Mouse (Mus musculus): ENCODE results near the gene Fam151b.

GRCm38 (mm10) chr13:92483348-92483747, 467 bp downstream of the Fam151b start:
- TF ChIP-seq POLR2A (IDR thresholded peaks at IDR 0.05; ENCODE audit: borderline replicate concordance, extremely low read depth, insufficient read depth, insufficient read length, poor library complexity, severe bottlenecking) (no peak), CTCF (IDR thresholded peaks at IDR 0.05; ENCODE audit: borderline replicate concordance, extremely low read depth, insufficient read depth, insufficient read length) (peak; percentile 59; the same call in 1 of the 2 replicates)

Measured in brain, embryonic 14.5 days (tissue).